Mouse (Mus musculus) brain, embryonic 14.5 days (tissue): Measurements from ENCODE around the gene Bco1. TPM values are rescaled to one million over a fixed set of nuclear protein-coding genes. Genes with fewer than 3 reads are reported as not detected.

Source experiments
- DNase-seq: peaks from one replicate; pipeline ENCODE4 v3.0.0-alpha.2; 2011; ENCODE audit warnings: low read depth
- CTCF ChIP-seq: fragments of 200-500 bp; IDR thresholded peaks from 2 replicates; pipeline ENCODE4 v1.5.1; 2012; ENCODE audit warnings: inconsistent platforms, mild to moderate bottlenecking, moderate library complexity, borderline replicate concordance; ENCODE audit not compliant: insufficient read depth, insufficient read length; ENCODE audit errors: extremely low read depth
- POLR2A ChIP-seq: fragments of 200-500 bp; IDR thresholded peaks from 2 replicates; pipeline ENCODE4 v1.6.1; 2012; ENCODE audit warnings: mild to moderate bottlenecking, inconsistent platforms, borderline replicate concordance; ENCODE audit not compliant: poor library complexity, insufficient read depth, insufficient read length, severe bottlenecking; ENCODE audit errors: extremely low read depth
- polyA plus RNA-seq: library from polyadenylated mRNA; depleted of rRNA; stranded (reverse); fragments of >200 nt; gene quantifications from 2 replicates; pipeline ENCODE4 v1.2.3, GENCODE M21; 2012

Bco1 gene
- polyA plus RNA-seq, 1 experiment = 0.12 TPM

DNA sequence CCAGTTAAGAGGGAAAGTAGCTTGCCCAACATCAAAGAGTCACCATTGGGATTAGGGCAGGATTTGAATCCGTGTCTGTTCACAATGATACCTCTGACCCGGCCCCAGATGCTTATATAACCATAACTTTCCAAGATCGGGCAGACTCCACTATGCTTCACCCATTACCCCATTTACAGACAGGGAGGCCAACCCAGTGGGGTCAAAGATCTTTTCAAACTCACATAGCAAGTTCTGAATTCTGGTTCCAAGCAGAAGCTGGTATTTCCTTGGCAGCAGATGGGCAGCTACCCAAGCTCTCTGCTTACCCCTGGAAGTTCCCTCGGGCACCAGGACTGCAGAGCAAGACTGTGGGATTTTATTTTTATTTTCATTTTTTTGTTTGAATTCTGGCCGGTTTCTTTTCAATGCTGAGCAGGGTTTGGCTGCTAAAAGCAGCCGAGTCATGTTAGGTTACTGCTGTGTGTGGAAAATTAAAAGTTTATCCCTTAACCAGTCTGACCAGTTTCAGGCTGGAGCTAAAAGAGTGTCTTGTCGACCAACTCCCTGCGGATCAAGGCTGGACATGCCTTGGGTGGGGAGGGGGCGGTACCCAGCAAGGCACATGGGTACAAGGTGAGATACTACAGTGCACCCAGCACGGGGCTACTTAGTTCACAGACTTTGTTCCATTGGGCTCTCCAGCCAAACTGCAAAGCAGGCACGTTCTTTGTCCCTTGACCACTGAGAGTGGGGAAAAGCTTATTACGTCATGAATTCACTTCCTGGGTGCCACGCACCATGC is 28.4 kb downstream of the Bco1 start:
- no peak for DNase-seq
- TF ChIP-seq POLR2A = no peak
- TF ChIP-seq CTCF = no peak

DNA sequence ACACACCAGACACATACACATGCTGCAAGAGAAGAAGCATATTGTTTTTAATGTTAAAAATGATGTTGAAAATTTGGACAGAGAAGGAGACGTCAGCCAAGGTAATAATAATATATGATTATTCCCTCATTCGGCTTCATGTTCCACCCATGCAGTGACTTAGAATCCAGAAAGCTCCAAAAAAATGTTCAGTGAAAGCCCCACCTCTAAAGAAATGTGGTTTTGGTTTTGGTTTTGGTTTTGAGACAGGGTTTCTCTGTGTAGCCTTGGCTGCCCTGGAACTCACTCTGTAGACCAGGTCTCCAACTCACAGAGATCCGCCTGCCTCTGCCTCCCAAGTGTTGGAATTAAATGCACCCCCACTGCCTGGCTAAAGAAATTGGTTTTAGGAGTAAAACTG is 30.2 kb downstream of the Bco1 start:
- DNase-seq = no peak
- TF ChIP-seq CTCF = no peak
- TF ChIP-seq POLR2A = no peak

DNA sequence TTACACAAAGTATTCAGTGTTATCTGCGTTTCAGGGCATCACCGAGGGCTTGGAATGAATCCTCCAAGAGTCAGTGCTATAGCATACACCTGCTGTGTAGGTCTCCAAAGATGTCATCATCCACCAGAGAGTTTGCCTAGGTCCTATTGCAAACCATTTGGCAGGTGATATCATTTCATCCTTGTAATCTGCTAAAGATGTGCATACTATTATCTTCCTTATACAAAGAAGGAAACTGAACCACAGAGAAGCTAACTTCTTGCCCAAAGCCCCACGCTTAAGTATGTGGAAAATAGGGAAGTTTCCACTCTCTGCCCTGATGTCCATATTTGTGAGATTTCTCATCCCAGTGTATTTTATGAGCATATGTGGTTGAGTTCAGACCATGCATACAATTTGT is 30.8 kb downstream of the Bco1 start:
- no peak for DNase-seq
- TF ChIP-seq POLR2A (no peak), CTCF (no peak)

DNA sequence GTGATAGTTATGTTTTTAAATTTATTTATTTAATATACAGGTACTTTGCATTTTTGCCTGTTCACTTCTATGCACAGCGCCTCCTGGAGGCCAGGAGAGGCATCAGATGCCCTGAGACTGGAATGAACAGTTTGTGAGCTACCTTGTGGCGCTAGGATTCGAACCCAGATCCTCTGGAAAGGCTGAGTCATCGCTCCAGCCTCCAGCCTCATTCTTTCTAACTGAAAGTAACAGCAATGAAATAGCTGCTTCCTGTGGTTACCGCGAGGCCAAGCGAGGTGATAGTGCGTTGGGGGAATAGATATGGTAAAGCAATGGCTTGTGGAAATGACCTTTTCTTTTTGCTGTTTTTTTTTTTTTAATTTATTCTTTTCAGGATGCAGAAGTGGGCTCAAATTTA is 31.4 kb downstream of the Bco1 start:
- TF ChIP-seq CTCF = no peak
- TF ChIP-seq POLR2A = no peak
- no peak for DNase-seq

DNA sequence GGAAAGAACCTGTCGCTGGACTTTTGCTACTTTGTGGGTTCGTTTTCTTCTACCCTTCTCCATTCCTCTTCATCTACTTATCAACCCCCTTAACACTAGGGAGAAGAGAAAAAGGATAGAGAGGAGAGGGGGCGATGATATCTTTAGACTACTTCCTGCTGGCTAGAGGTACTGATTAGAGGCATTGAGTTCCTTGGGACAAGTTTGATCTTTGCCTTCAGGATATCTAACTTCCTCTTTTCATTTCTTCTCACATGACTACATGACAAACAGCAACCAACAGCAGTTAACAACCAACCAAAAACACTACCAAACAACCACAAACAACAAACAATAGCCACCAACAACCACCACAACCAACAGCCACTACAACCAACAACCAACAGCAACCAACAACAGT is 38.0 kb downstream of the Bco1 start:
- no peak for TF ChIP-seq POLR2A
- no peak for TF ChIP-seq CTCF
- no peak for DNase-seq

DNA sequence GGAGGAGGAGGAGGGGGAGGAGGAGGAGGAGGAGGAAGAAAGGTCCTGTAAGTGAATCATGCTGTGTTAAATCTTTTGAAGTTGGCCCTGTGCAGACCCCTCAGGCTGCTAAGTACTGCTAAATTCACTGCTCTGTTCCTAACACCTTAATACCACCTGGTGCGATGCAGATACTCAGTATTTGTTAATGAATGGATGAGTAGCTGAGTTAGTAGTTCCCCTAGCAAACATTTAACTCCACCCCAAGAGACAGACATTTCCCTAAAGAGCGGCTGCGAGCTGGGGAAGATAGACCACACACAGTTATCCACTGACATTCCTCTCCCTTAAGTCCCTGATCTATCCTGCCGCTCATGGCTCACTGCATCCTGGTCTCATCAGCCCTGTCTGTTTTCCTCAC is 40.7 kb downstream of the Bco1 start:
- no peak for DNase-seq
- no peak for TF ChIP-seq CTCF
- TF ChIP-seq POLR2A = no peak

DNA sequence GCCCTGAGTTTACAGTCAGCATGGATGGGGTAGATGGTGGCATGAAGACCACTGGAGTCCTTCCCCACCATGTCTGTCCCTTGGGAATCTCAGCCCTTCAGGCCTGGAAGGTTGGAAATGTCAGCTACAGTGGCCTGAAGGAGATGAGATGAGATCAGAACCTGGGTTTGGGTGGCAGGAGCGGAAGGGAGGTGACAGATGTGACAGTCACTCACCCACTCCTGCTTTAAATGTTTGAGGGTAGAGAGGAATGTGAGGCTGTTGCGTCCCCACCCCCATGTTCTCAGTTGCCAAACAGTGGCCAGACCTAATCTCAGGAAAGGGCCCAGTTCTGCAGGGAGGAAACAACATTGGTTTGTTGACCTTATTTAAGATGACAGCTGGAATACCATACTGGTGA is 41.1 kb downstream of the Bco1 start:
- no peak for DNase-seq
- TF ChIP-seq POLR2A = no peak
- no peak for TF ChIP-seq CTCF

DNA sequence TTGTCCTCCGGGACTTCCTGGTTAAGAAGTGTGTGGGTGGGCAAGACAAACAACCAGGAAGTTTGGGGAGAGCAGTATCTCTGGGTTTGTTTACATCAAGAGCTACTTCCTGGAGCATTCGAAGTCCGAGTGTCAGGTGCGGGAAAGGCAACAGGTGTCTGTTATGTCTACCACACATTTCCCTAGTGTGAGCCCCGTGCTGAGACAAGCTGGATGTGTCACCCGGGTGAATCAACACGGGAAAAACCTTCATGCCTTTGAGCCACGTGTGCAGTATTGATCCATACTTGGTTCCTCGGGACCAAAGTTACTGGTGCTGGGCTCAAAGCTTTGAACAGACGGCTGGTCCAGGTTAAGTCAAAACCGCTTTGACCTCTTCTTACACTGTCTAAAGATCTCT is 41.7 kb downstream of the Bco1 start:
- DNase-seq = no peak
- TF ChIP-seq POLR2A (no peak), CTCF (no peak)

DNA sequence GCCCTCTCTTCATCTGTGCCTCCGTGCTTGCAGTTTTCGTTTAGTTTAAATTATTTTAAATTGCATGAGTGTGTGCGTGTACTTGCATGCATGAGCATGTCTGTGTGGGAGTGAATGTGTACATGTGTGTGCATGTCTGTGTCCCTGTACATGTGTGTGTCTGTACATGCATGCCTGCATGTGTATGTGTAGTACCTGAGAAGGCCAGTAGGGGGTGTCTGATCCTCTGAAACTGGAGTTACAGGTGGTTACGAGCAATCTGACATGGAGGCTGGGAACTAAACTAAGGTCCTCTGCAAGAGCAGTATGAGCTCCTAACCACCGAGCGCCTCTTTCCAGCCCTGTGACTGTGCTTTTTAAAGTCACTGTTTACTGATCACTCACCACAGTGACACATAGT is 52.9 kb downstream of the Bco1 start:
- TF ChIP-seq CTCF (peak; percentile 19; the same call in 1 of the 2 replicates), POLR2A (no peak)
- DNase-seq = no peak

DNA sequence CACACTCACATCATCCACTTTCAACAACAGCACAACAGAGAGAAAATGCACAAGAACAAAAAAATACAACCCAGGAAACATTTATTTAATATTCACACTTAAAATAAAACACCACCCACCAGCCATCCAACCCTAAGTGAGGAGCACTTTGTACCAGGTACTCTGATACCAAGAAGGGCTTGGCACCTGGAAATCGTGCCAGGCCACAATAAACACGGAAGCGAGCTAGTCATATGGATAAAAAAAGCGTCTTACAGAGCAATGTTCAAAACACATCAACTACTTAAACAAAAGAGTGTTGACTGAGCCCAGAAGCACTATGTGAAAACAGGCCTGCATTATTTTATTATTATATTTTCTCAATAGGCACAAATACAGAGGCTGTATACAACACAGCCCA is 60.5 kb downstream of the Bco1 start:
- no peak for DNase-seq
- no peak for TF ChIP-seq POLR2A
- no peak for TF ChIP-seq CTCF

DNA sequence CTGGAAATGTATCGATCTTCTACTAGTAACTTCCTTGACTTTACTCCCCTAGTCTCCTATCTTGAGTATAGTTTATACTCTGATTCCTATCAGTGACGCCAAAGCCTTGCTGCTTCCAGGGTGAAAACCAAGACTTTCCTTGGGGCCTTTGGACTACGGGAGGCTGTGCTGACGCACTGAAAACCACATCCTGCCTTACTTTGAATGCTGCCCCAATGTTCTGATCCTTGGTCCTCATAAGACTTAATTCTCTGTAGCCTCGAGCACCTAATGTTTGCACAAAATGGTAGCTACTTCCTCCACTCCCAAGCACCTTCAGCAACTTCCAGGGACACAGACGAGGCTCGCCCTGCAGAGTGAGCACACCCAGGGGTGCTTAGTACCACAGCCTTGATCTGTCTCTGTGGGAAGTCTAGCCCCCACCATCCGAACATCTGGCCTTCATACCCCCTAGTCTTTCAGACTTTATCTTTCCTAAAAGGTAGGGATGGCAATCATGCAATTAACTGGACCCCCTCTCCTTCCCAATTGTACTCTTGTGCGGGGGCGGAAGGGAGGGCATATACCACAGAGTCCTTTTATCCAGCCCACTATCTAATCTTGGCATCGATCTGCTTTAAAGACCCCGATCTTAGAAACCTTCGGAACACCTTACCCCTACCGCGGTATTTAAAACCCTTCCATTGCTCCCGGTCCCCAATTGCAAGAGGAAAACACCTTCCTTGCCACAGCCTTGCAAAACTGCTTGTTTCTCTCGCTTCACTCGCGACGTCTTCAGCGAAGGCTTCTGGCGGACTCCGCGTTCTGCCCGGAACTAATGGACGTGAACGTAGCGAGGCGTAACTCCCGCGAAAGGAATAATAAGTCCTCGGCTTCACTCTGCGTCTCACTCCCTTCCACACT is 61.5 kb downstream of the Bco1 start:
- TF ChIP-seq CTCF (no peak), POLR2A (no peak)
- peak; percentile 1 for DNase-seq
